Mouse (Mus musculus): ENCODE data around the gene Ndrg4.

Ndrg4 gene

DNA sequence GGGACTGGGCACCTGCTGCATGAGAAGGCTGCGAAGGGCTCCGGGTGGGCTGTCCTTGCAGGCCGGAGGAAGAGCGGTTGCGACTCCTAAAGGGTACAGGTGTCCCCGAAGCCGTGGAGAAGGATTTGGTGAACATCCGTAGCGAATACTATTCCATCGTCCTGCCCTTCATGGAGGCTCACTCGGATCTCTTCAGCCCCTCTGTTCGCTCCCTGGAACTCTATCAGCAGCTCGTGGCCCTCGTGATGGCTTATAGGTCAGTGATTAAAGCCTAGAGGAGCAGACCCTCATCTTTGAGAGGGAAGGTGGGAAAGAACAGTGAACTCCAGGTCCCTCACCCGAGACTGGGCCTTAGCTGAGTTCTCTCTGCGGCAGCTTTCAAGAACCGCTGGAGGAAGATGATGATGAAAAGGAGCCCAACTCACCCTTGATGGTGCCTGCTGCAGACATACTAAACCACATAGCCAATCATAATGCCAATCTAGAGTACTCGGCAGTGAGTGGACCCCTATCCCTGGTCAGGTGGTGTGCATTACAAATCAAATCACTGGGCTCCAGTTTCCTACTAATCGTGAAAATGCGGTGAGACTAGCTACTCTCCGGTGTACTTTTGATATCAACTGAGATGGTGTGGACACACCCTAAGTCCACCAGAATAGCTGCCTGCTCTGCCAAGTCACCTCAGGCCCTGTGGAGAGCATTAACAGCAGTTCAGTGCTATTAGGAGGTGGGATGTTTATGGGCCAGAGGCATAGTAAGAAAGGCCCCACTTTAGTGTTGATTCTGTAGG lies 40.0 kb downstream of the Ndrg4 start:
- DNase-seq (ENCODE audit: low read depth, low spot score) = no peak

DNA sequence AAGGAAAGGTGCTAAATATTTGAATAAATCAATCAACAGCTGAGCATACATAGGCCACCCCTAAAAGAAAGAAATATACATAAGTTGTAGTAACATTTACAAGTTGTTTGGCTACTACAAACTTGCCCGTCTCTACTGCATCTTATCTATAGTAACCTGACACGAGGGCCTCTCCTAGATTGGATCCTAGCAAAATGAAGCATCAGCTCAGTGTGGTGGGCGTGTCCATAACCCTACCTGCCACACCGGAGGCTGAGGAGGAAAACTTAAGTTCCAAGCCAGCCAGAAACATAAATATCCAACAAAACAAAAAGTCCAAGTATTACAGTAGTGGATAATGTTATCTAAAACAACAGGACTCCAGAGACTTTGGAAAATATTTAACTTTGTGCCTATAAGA lies 50.8 kb downstream of the Ndrg4 start:
- no peak for DNase-seq (ENCODE audit: low read depth, low spot score)

DNA sequence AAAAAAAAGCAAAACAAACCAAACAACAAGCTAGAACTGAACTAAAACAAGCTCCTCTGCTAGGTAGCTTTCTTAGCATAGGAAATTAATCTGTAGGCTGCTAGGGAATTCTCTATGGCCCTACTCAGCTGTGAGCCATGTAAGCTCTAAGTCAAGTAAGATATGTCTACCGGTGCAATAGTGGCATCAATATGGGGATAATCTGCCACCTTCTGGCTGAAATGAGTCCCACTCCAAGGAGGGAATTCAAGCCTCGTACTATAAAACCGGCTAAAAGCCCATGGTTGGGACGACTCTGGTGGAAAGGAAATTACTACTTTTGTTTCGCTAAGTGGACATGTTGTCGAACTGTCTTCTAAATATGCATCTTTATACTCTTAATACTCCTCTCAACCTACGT lies 61.8 kb downstream of the Ndrg4 start:
- DNase-seq (ENCODE audit: low read depth, low spot score) = no peak

DNA sequence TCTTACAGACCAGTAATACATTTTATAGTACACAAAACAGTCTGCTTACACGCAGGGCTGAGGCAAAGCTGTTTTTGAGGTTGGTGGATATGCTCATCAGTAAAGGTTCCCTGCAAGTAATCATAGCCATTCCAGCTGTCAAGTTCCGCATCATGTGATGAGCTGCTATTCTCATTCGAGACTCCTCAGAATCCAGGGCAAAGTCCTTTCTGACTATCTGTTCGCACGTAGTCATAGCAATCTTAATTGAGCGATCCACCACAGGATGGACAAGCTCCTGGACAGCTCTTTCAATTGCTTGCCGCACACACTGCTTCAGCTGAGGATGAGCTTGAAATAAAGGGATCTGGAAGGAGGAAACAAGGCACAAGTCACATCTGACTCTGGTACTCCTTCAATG lies 65.0 kb downstream of the Ndrg4 start:
- no peak for DNase-seq (ENCODE audit: low read depth, low spot score)

DNA sequence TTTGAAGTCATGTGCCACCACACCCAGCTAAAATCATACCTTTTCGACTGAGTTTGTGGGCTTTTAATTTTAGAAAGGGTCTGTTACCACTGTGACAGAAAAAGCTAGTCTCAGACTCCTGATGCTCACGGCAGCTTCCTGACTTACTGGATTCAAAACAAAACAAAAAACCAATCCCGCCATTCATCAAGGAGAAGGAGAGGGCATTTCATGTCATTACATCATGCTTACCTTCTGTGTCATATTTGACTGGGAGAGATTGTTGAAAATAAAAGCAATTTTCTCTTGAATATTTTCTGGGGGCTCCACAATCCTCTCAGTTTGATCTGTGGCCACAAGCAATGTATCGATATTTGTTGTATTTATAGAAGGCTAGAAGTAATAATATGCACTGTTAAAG lies 71.2 kb downstream of the Ndrg4 start:
- no peak for DNase-seq (ENCODE audit: low read depth, low spot score)

DNA sequence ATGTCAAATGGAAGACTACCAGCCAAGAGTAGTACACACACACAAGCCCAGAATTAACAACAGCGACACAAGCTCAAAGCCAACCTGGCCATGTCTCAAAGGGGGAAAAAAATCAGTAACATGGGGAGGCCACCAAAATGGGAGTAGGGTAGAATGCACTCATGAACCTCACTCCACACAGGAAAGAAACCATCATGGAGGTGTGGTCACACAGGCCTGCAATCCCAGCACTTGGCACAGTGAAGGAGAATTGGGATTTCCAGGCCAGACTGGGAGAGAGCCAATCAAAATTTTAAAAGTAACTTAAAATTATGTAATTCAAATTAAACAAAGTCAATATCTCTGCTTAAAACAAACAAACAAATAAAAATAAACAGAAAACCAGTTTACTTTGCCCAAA lies 75.1 kb downstream of the Ndrg4 start:
- no peak for DNase-seq (ENCODE audit: low read depth, low spot score)

DNA sequence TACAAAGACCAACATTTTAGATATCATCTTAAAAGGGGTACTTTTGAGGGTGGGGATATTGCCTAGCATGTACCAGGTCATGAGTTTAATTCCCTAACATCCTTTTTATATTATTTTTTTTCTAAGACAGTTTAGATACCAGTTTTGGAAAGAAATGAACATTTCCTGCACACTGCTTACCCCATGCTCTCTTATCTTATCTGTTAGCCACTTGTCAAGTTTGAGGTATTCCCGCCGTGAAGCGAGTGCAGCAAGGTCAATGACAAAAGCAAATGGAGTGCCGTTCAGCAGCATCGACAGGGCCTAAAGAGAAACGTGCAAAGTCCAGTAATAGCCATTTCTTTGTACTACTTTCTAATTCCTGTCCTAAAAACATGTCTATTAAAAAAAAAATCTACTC lies 83.5 kb downstream of the Ndrg4 start:
- no peak for DNase-seq (ENCODE audit: low read depth, low spot score)

DNA sequence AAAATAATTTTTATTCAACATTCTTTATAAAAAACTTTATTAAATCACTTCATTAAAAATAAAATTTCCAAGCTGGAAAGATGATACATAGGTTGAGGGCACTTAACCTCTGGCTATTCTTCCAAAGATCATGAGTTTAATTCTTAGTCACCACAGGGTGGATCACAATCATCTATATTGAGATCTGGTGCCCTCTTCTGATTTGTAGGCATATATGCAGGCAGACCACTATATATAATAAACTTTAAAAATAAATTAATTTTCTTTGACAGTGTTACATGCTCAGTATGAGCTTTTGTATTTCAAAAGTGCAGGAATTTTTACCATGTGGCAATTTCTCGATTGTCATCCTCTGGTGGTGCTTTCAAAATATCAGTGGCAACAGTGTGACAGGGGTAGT lies 87.4 kb downstream of the Ndrg4 start:
- no peak for DNase-seq (ENCODE audit: low read depth, low spot score)

Data from mesoderm, embryonic 11.5 days (tissue).